ENCODE assay signal across 9 mouse cellular contexts in genomic region chr15:89500221-89500791, GRCm38 (mm10). TPM values are rescaled to one million over a fixed set of nuclear protein-coding genes. Genes with fewer than 3 reads are reported as not detected.
A peak's percentile ranks its signal among the peaks of the same experiment; 100 is the strongest.
DNase-seq lines count a peak whose midpoint lies in the region; ATAC-seq and TF ChIP-seq lines count a peak whose summit lies in the region.
"Had no signal": no experiment of that assay in that cellular context is flagged by ENCODE, and none has a peak within 500 bp of the region (broad histone marks: within the 10 kb centered on the region; RNA-seq: fewer than 3 reads in every experiment).

No protein-coding gene starts in this region.

- 2% methylated on average over 34 of the region's 35 CpGs for WGBS in kidney, embryonic 15.5 days
- 3% methylated on average over 35 of the region's 35 CpGs for WGBS in intestine, embryonic 16.5 days
- under 1% methylated on average over 35 of the region's 35 CpGs for WGBS in midbrain, postnatal 0 days

- H3K9ac ChIP-seq in kidney, embryonic 15.5 days, result peak overlapping the region; percentile 69
- peak overlapping the region; percentile 81 for H3K9ac ChIP-seq in intestine, embryonic 16.5 days (ENCODE audit: low read depth, low read length)
- H3K9ac ChIP-seq in midbrain, postnatal 0 days (replicated peaks; ENCODE audit: low read length, poor library complexity, severe bottlenecking), result peak overlapping the region; percentile 79

- H3K4me2 ChIP-seq in kidney, embryonic 15.5 days, result peak overlapping the region; percentile 92
- H3K4me2 ChIP-seq in intestine, embryonic 16.5 days (ENCODE audit: low read depth, low read length), result peak overlapping the region; percentile 98
- H3K4me2 ChIP-seq in midbrain, postnatal 0 days (ENCODE audit: low read depth, low read length, poor library complexity, severe bottlenecking), result peak overlapping the region; percentile 91

- TF ChIP-seq POLR2A in bone marrow macrophage, adult 2 months (IDR thresholded peaks at IDR 0.05; ENCODE audit: borderline replicate concordance, low read depth, low read length), result no peak
- no peak for TF ChIP-seq POLR2A in embryonic fibroblast, embryonic 13.5 days (IDR thresholded peaks at IDR 0.05; ENCODE audit: low read depth, low read length)

- no peak for TF ChIP-seq CTCF in bone marrow macrophage, adult 2 months (IDR thresholded peaks at IDR 0.05; ENCODE audit: low read depth, low read length)
- no peak for TF ChIP-seq CTCF in embryonic fibroblast, embryonic 13.5 days (IDR thresholded peaks at IDR 0.05; ENCODE audit: borderline replicate concordance, insufficient read depth, low read length)
- TF ChIP-seq CTCF in midbrain, postnatal 0 days (IDR thresholded peaks at IDR 0.05), result no peak

- ATAC-seq in kidney, embryonic 15.5 days (replicated peaks; ENCODE audit: low FRiP score), result peak; percentile 63
- peak; percentile 79 for ATAC-seq in intestine, embryonic 16.5 days
- ATAC-seq in midbrain, postnatal 0 days (ENCODE audit: low FRiP score), result peak; percentile 44

- 0 out of 2 replicates have a peak overlapping the region, but pooled peaks have one; percentile 18 for H3K27ac ChIP-seq in kidney, embryonic 15.5 days
- H3K27ac ChIP-seq in bone marrow macrophage, adult 2 months (ENCODE audit: insufficient read depth, low read depth, low read length), result no peak overlapping the region
- H3K27ac ChIP-seq in embryonic fibroblast, embryonic 13.5 days (ENCODE audit: insufficient read depth, low read length), result no peak overlapping the region
- no peak overlapping the region for H3K27ac ChIP-seq in intestine, embryonic 16.5 days (ENCODE audit: low read length)
- H3K27ac ChIP-seq in midbrain, postnatal 0 days (ENCODE audit: low read depth, low read length), result peak overlapping the region; percentile 86
- H3K27ac ChIP-seq: macrophage had no signal

- peaks cover 31% of the 10 kb centered on the region for H3K4me1 ChIP-seq in kidney, embryonic 15.5 days
- no peaks in the 10 kb centered on the region for H3K4me1 ChIP-seq in bone marrow macrophage, adult 2 months (ENCODE audit: control insufficient read depth, insufficient read depth, low read length)
- no peaks in the 10 kb centered on the region for H3K4me1 ChIP-seq in embryonic fibroblast, embryonic 13.5 days (ENCODE audit: control insufficient read depth, insufficient read depth, low read length)
- H3K4me1 ChIP-seq in intestine, embryonic 16.5 days (ENCODE audit: control insufficient read depth, insufficient read depth, low read length), result peaks cover 11% of the 10 kb centered on the region
- H3K4me1 ChIP-seq in midbrain, postnatal 0 days (ENCODE audit: insufficient read depth, low read length), result no peaks in the 10 kb centered on the region; the same call in 1 of the 2 replicates

- H3K9me3 ChIP-seq in kidney, embryonic 15.5 days (replicated peaks), result no peaks in the 10 kb centered on the region
- no peaks in the 10 kb centered on the region for H3K9me3 ChIP-seq in intestine, embryonic 16.5 days (ENCODE audit: control insufficient read depth, low read length)
- no peaks in the 10 kb centered on the region for H3K9me3 ChIP-seq in midbrain, postnatal 0 days (ENCODE audit: low read length)

- peaks cover 43% of the 10 kb centered on the region for H3K27me3 ChIP-seq in kidney, embryonic 15.5 days
- H3K27me3 ChIP-seq in intestine, embryonic 16.5 days (replicated peaks; ENCODE audit: control insufficient read depth, insufficient read depth, low read length), result peaks cover 19% of the 10 kb centered on the region
- H3K27me3 ChIP-seq in midbrain, postnatal 0 days (ENCODE audit: insufficient read depth, low read length), result no peaks in the 10 kb centered on the region

- H3K36me3 ChIP-seq in kidney, embryonic 15.5 days, result no peaks in the 10 kb centered on the region
- no peaks in the 10 kb centered on the region for H3K36me3 ChIP-seq in intestine, embryonic 16.5 days (ENCODE audit: control insufficient read depth, insufficient read depth, low read length)
- H3K36me3 ChIP-seq in midbrain, postnatal 0 days (ENCODE audit: insufficient read depth, low read length), result peaks cover 16% of the 10 kb centered on the region

- H3K4me3 ChIP-seq in kidney, embryonic 15.5 days (replicated peaks), result peak overlapping the region; percentile 62
- 0 out of 2 replicates have a peak overlapping the region, but pooled peaks have one; percentile 19 for H3K4me3 ChIP-seq in bone marrow macrophage, adult 2 months (ENCODE audit: insufficient read depth, low read length)
- H3K4me3 ChIP-seq in embryonic fibroblast, embryonic 13.5 days (ENCODE audit: insufficient read depth, low read length), result peak overlapping the region; percentile 42
- H3K4me3 ChIP-seq in intestine, embryonic 16.5 days (ENCODE audit: low read length), result peak overlapping the region; percentile 75
- peak overlapping the region; percentile 82 for H3K4me3 ChIP-seq in midbrain, postnatal 0 days (ENCODE audit: low read depth, low read length)

- DNase-seq in kidney, adult 18-20 months, result no peak
- DNase-seq in midbrain, postnatal 0 days (ENCODE audit: low spot score), result peak; percentile 49
- DNase-seq in Muller cell, postnatal 12 days (ENCODE audit: inconsistent ontology term), result no peak
- no peak for DNase-seq in urinary bladder, postnatal 10 days (ENCODE audit: low spot score)

RNA-seq across cellular contexts. Expression of gene Shank3, which starts 0.9 kb away (rescaled TPM):
- 1.8 and 2.2 TPM in 2 replicates for polyA plus RNA-seq in kidney, embryonic 15.5 days (2015; fragmentation: Nextera tagmentation; extraction: Ambion mirVana)
- not detected in 2 replicates for polyA plus RNA-seq in bone marrow macrophage, adult 2 months (2012; ENCODE audit: insufficient read depth, insufficient read length, missing spikeins)
- 2.3 and 2.7 TPM in 2 replicates for polyA plus RNA-seq in embryonic fibroblast, embryonic 13.5 days (2011; ENCODE audit: insufficient read length, low read depth, missing spikeins)
- 0.70 and 0.80 TPM in 2 replicates for polyA plus RNA-seq in intestine, embryonic 16.5 days (2015; fragmentation: Nextera tagmentation; extraction: Ambion mirVana)
- total RNA-seq in midbrain, postnatal 0 days (2014; rRNA removed), result 61.5 and 63.2 TPM in 2 replicates
- 8.1 and 12.6 TPM in 2 replicates for polyA plus RNA-seq in midbrain, postnatal 0 days (2015; fragmentation: Nextera tagmentation; extraction: Ambion mirVana)
- polyA plus RNA-seq: macrophage had no signal

RNA-seq across cellular contexts. Expression of gene Arsa, which starts 23.1 kb away (rescaled TPM):
- polyA plus RNA-seq in kidney, embryonic 15.5 days (2015; fragmentation: Nextera tagmentation; extraction: Ambion mirVana), result 14.4 and 18.7 TPM in 2 replicates
- 30.4 and 33.6 TPM in 2 replicates for polyA plus RNA-seq in bone marrow macrophage, adult 2 months (2012; ENCODE audit: insufficient read depth, insufficient read length, missing spikeins)
- polyA plus RNA-seq in embryonic fibroblast, embryonic 13.5 days (2011; ENCODE audit: insufficient read length, low read depth, missing spikeins), result 41.6 and 42.5 TPM in 2 replicates
- polyA plus RNA-seq in intestine, embryonic 16.5 days (2015; fragmentation: Nextera tagmentation; extraction: Ambion mirVana), result 29.5 and 36.4 TPM in 2 replicates
- 31.0 and 34.0 TPM in 2 replicates for total RNA-seq in midbrain, postnatal 0 days (2014; rRNA removed)
- 32.4 and 37.1 TPM in 2 replicates for polyA plus RNA-seq in midbrain, postnatal 0 days (2015; fragmentation: Nextera tagmentation; extraction: Ambion mirVana)

RNA-seq across cellular contexts. Expression of gene Mapk8ip2, which starts 46.6 kb away (rescaled TPM):
- 0.77 and 1.7 TPM in 2 replicates for polyA plus RNA-seq in kidney, embryonic 15.5 days (2015; fragmentation: Nextera tagmentation; extraction: Ambion mirVana)
- polyA plus RNA-seq in bone marrow macrophage, adult 2 months (2012; ENCODE audit: insufficient read depth, insufficient read length, missing spikeins), result not detected in 2 replicates
- polyA plus RNA-seq in embryonic fibroblast, embryonic 13.5 days (2011; ENCODE audit: insufficient read length, low read depth, missing spikeins), result 0.49 TPM in 1 of 2 replicates, not detected in the other
- polyA plus RNA-seq in intestine, embryonic 16.5 days (2015; fragmentation: Nextera tagmentation; extraction: Ambion mirVana), result 3.4 and 3.6 TPM in 2 replicates
- 100 and 110 TPM in 2 replicates for total RNA-seq in midbrain, postnatal 0 days (2014; rRNA removed)
- polyA plus RNA-seq in midbrain, postnatal 0 days (2015; fragmentation: Nextera tagmentation; extraction: Ambion mirVana), result 68.0 and 68.8 TPM in 2 replicates
- polyA plus RNA-seq: macrophage had no signal

Comparison
In these comparisons a context has a peak if more than half of its experiments do, and no peak if none do; other contexts are left out.
1. H3K27ac ChIP-seq: peak in kidney, embryonic 15.5 days (single experiment) and midbrain, postnatal 0 days (single experiment); none in bone marrow macrophage, adult 2 months (single experiment), embryonic fibroblast, embryonic 13.5 days (single experiment) and intestine, embryonic 16.5 days (single experiment).
2. H3K4me3 ChIP-seq: peak in every context shown above with its lines; median percentile 82 in midbrain, postnatal 0 days; 75 in intestine, embryonic 16.5 days; 62 in kidney, embryonic 15.5 days; 42 in embryonic fibroblast, embryonic 13.5 days; 19 in bone marrow macrophage, adult 2 months.
3. RNA of gene Mapk8ip2, which starts 46.6 kb away (polyA plus RNA-seq): 68.0 to 68.8 TPM in midbrain, postnatal 0 days; 3.4 to 3.6 TPM in intestine, embryonic 16.5 days, 0.77 to 1.7 TPM in kidney, embryonic 15.5 days, 0.49 TPM in embryonic fibroblast, embryonic 13.5 days and not detected in bone marrow macrophage, adult 2 months; every median in the first group is over 10 times any median in the second.
4. Peak in every context shown above with its lines, with median percentiles within 50 percentile points of each other: ATAC-seq, H3K4me2 ChIP-seq and H3K9ac ChIP-seq.